Mouse (Mus musculus) ES-E14 (cell line): ENCODE data around the gene Spef1. TPM values are rescaled to one million over a fixed set of nuclear protein-coding genes. Genes with fewer than 3 reads are reported as not detected.

Experiments
- DNase-seq: peaks from one replicate; pipeline ENCODE4 v3.0.0-alpha.2; 2013; ENCODE audit warnings: low read depth, low spot score
- H3K27ac ChIP-seq: 2 replicates; pipeline ENCODE4 v1.5.1; 2012; ENCODE audit warnings: low read depth, mild to moderate bottlenecking, low read length, moderate library complexity, mixed read lengths; ENCODE audit not compliant: poor library complexity, insufficient read depth, severe bottlenecking
- H3K36me3 ChIP-seq: 2 replicates; pipeline ENCODE4 v1.6.1; 2012; ENCODE audit warnings: mild to moderate bottlenecking, low read length, moderate library complexity, mixed read lengths; ENCODE audit not compliant: control insufficient read depth, poor library complexity, insufficient read depth, severe bottlenecking
- H3K4me1 ChIP-seq, 2 experiments: fragments of 150-350 bp in 1 of 2; sonication (generic) in 1 of 2; 2 replicates each; pipeline ENCODE4 v1.6.1; 2012; ENCODE audit warnings: low read length in 2 of 2, mild to moderate bottlenecking in 1 of 2, mixed read lengths in 1 of 2; ENCODE audit not compliant: control insufficient read depth in 2 of 2, insufficient read depth in 2 of 2, poor library complexity in 1 of 2
- H3K4me3 ChIP-seq, 2 experiments: fragments of 150-350 bp in 1 of 2; sonication (generic) in 1 of 2; 2 replicates each; pipeline ENCODE4 v1.5.1; 2012; ENCODE audit warnings: low read length in 2 of 2, low read depth in 1 of 2, mild to moderate bottlenecking in 1 of 2, mixed read lengths in 1 of 2; ENCODE audit not compliant: insufficient read depth in 1 of 2, poor library complexity in 1 of 2, severe bottlenecking in 1 of 2
- H3K9ac ChIP-seq: 2 replicates; pipeline ENCODE4 v1.6.1; 2012; ENCODE audit warnings: low read depth, mild to moderate bottlenecking, low read length, mixed read lengths; ENCODE audit not compliant: poor library complexity, insufficient read depth, severe bottlenecking
- H3K9me3 ChIP-seq: fragments of 150-350 bp; sonication (generic); 2 replicates; pipeline ENCODE4 v1.6.1; 2012; ENCODE audit warnings: low read depth, mild to moderate bottlenecking, low read length; ENCODE audit not compliant: control insufficient read depth, insufficient read depth
- CHD2 ChIP-seq: IDR thresholded peaks from 2 replicates; pipeline ENCODE4 v1.6.1; 2014; ENCODE audit warnings: mild to moderate bottlenecking, low read depth, low read length, inconsistent platforms
- HCFC1 ChIP-seq: IDR thresholded peaks from 2 replicates; pipeline ENCODE4 v1.6.1; 2012; ENCODE audit warnings: low read length, inconsistent platforms, borderline replicate concordance; ENCODE audit not compliant: insufficient read depth
- MAFK ChIP-seq: IDR thresholded peaks from 2 replicates; pipeline ENCODE4 v1.6.1; 2014; ENCODE audit warnings: mild to moderate bottlenecking, low read depth, low read length, inconsistent platforms; ENCODE audit not compliant: insufficient read depth
- ZC3H11A ChIP-seq: IDR thresholded peaks from 2 replicates; pipeline ENCODE4 v1.6.1; 2012; ENCODE audit warnings: low read depth, mild to moderate bottlenecking, inconsistent platforms, low read length, borderline replicate concordance
- ZNF384 ChIP-seq: IDR thresholded peaks from 2 replicates; pipeline ENCODE4 v1.6.1; 2012; ENCODE audit warnings: low read depth, low read length, inconsistent platforms
- in situ Hi-C, 2 experiments: fragments of 600-800 bp; cut with MboI; formaldehyde crosslinking; loops; one replicate each; pipeline ENCODE4 v1.15.1; 2025; ENCODE audit warnings: low sequenced_read_pairs in 2 of 2, inconsistent platforms in 1 of 2; ENCODE audit not compliant: unreplicated experiment in 2 of 2
- total RNA-seq: library from RNA; depleted of rRNA; stranded (reverse); fragments of 300-350 nt; gene quantifications from 2 replicates; pipeline ENCODE4 v1.2.3, GENCODE M21; 2012

The Spef1 gene
- total RNA-seq, 1 experiment, result 1.5 TPM

- no peaks in the 10 kb centered on the region; the same call in 1 of the 2 replicates for H3K36me3 ChIP-seq
- TF ChIP-seq ZC3H11A (no peak), HCFC1 (no peak), ZNF384 (no peak)
- H3K4me1 ChIP-seq, result peaks cover 4 to 28% of the 10 kb centered on the region in 2 experiments
- H3K9me3 ChIP-seq, result no peaks in the 10 kb centered on the region
- no peak overlapping the region for H3K27ac ChIP-seq
- H3K4me3 ChIP-seq, result no peak overlapping the region
- in situ Hi-C loops, result no loop called here
- no peak overlapping the region for H3K9ac ChIP-seq
- DNase-seq, result no peak
Observed at GRCm38 (mm10) chr2:131176491-131176890, 10.6 kb downstream of the Spef1 start.

DNA sequence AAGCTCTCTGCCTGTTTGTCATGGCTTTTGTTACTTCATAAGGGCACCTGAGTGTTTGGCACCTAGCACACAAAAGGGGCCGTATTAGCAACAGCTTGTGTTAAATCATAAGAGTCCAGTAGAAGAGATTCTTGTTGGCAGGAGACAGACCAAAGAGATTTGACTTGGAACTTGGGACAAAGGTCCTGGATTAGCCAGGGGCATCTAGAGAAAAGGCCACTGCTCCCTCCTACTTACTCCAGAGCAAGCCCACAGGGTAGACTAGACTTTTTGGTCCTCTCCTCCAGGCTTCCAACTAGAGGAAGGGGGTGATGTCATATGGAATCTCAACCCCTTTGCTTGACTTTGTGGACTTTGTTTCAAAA is 11.2 kb downstream of the Spef1 start:
- Histone ChIP-seq H3K4me1 (peaks cover 4 to 28% of the 10 kb centered on the region in 2 experiments), H3K9me3 (no peaks in the 10 kb centered on the region), H3K27ac (no peak overlapping the region), H3K9ac (no peak overlapping the region), H3K4me3 (no peak overlapping the region), H3K36me3 (no peaks in the 10 kb centered on the region; the same call in 1 of the 2 replicates)
- TF ChIP-seq CHD2 (no peak), HCFC1 (no peak), ZC3H11A (no peak), ZNF384 (no peak), MAFK (no peak)
- DNase-seq, result no peak
- in situ Hi-C loops, result no loop called here

GRCm38 (mm10) chr2:131175286-131175944 is 11.7 kb downstream of the Spef1 start:
- Histone ChIP-seq H3K27ac (no peak overlapping the region), H3K4me1 (peaks cover 4 to 28% of the 10 kb centered on the region in 2 experiments), H3K9ac (no peak overlapping the region), H3K36me3 (no peaks in the 10 kb centered on the region; the same call in 1 of the 2 replicates), H3K9me3 (no peaks in the 10 kb centered on the region), H3K4me3 (no peak overlapping the region)
- TF ChIP-seq MAFK, result no peak
- in situ Hi-C loops, result no loop called here
- no peak for DNase-seq

DNA sequence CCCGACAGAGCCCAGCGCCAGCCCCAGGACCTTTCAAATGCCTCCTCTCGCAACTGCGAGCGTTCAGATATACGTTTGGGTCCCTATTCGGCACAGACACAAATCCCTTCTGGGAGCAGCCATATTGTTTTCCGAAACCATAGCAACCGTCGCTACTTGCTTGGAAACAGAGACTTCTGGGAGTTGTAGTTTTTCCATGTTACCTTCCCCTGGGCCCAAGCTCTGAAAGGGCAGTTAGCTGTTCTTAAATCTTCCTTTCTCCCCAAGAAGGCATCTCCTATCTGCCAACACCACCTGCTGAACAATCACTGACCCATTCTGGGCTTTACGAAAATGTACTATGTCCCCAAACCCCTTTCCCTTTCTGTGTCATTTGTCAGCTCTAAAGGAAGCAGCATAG is 12.4 kb downstream of the Spef1 start:
- Histone ChIP-seq H3K36me3 (no peaks in the 10 kb centered on the region; the same call in 1 of the 2 replicates), H3K27ac (no peak overlapping the region), H3K9ac (no peak overlapping the region; the same call in 1 of the 2 replicates), H3K9me3 (no peaks in the 10 kb centered on the region), H3K4me1 (peaks cover 4 to 28% of the 10 kb centered on the region in 2 experiments), H3K4me3 (peak overlapping the region; percentile 39 to 52)
- TF ChIP-seq HCFC1, result peak; percentile 98
- TF ChIP-seq ZC3H11A, result no peak
- in situ Hi-C loops, result no loop called here
- no peak for DNase-seq

DNA sequence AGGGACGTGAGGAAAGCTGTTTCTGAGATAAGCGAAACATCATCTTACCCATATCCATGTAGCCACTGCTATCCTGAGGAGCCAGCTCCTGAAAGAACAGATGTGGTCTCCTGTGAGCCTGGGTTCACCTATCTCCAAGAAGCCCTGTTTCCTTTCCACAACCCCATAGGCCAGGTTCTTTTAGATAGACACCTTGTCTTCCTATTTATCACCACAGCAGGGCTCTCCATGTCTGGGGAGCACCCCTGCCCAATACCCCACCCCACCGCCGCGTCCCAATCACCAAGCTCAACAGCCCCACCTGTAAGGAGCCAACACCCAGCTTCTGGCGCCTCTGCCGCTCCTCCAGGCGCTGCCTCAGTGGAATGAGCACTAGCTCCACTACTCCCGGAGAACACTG is 14.8 kb downstream of the Spef1 start:
- Histone ChIP-seq H3K36me3 (no peaks in the 10 kb centered on the region), H3K27ac (no peak overlapping the region), H3K4me1 (peaks cover 4 to 18% of the 10 kb centered on the region in 2 experiments), H3K4me3 (no peak overlapping the region), H3K9me3 (no peaks in the 10 kb centered on the region), H3K9ac (no peak overlapping the region)
- DNase-seq, result no peak
- in situ Hi-C loops, result no loop called here
- TF ChIP-seq ZNF384, result no peak
- no peak for TF ChIP-seq ZC3H11A
- TF ChIP-seq CHD2, result no peak
- TF ChIP-seq HCFC1, result no peak
- TF ChIP-seq MAFK, result no peak
